Mouse (Mus musculus) regulatory T cell (primary cell): ENCODE measurements around the gene Cabp4.

Source experiments
- in situ Hi-C: fragments of 300-600 bp; cut with MboI, MseI; formaldehyde crosslinking; loops from one replicate; pipeline ENCODE4 v1.15.1; 2025; ENCODE audit warnings: high pct_unique_total_duplicates

The Cabp4 gene

GRCm38 (mm10) chr19:4143759-4144268 lies at the start of gene Cabp4:
Cabp4 (minus strand) TSS chr19:4144033.
- in situ Hi-C loops: no loop called here

DNA sequence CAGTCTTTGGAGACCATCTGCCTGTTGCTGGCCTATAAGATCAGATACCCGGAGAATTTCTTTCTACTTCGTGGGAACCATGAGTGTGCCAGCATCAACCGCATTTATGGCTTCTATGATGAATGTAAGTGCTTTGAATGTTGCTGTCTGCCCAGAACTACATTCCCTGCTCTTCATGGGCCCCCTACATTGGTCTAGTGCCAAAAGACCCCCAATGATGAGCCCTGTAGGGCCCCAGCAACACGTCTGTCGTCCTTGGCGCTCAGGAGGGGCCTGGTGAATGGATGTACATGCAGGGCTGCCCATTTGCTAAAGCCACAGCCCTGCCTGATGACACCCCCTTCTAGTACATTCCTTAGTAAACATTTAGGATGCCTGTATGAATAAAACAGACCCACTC lies 49.3 kb upstream of the Cabp4 start:
- in situ Hi-C loops: loop anchor here (5.0 to 10.0 kb wide), 2 partner anchors 76 to 1602 kb away; no protein-coding TSS in a partner anchor

DNA sequence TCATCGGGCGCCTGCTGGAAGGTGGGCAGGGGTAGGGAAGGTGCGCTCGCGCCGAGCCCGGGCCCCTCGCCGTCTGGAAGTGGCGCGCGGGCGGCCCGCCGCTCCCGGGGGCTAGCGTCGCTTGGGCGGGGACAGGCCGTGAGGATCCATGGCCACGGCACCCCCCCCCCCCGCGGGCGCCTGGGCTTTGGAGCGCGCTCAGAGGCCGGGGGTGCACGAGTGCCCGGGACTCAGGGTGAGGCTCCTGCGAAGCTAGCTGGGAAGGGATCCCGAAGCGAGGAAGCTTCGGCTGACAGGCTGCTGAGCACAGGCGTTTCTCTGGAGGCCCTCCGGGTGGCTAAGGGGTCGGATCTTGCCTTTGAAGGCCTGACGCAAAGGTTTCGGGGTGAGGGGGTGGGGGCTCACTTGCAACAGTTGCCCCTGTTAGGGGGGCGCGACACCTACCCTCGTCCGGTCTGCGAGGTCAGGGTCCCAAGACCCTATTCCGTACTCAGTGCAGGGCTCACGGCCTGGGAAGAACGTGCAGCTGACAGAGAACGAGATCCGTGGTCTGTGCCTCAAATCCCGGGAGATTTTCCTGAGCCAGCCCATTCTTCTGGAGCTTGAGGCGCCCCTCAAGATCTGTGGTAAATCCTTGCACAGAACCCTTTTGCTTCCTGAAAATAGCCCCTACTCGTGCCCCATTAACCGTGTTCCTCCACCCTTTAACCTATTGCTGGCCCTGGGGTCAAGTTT lies 48.6 kb upstream of the Cabp4 start:
- in situ Hi-C loops: loop anchor here (5.0 to 10.0 kb wide), 2 partner anchors 75 to 1602 kb away; no protein-coding TSS in a partner anchor

GRCm38 (mm10) chr19:4191528-4192250 lies 47.9 kb upstream of the Cabp4 start, which contains the start of gene Ppp1ca:
Ppp1ca (plus strand) TSS chr19:4192065.
- in situ Hi-C loops: loop anchor here (5.0 to 10.0 kb wide), 2 partner anchors 74 to 1603 kb away; no protein-coding TSS in a partner anchor

- in situ Hi-C loops: loop anchor here (5.0 to 10.0 kb wide), 2 partner anchors 74 to 1604 kb away; no protein-coding TSS in a partner anchor
Measured at GRCm38 (mm10) chr19:4190831-4191334, 47.0 kb upstream of the Cabp4 start, which contains the start of gene Tbc1d10c. Tbc1d10c (minus strand) TSS chr19:4191284.

DNA sequence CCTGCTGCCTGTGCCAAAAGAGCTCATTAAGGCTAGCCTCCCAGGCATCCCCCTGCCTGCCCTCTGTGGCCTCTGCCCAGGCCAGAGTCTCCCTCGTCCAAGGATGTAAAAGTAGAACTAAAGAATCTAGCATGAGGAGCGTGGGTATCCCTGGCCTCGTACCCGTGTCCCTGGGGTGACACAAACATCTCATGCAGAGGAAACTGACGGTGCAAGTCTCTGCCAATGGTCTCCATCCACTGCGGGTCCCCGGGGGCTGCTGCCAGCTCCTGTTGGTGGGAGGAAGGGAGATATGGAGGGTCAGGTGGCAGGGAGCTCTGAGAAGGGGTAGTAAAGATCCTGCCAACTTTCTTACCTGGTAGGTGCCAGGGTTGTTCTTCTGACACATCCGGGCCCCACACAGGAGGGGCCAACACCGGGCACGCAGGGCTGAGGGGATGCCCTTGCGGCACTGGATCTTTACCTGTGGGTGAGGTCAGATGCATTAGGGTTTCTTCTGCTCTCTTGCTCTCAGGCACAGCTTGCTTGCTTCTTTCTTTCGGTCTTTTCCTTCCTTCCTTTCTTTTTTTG lies 45.3 kb upstream of the Cabp4 start:
- in situ Hi-C loops: no loop called here

- in situ Hi-C loops: no loop called here
Measured at GRCm38 (mm10) chr19:4187303-4187702, 43.5 kb upstream of the Cabp4 start.

DNA sequence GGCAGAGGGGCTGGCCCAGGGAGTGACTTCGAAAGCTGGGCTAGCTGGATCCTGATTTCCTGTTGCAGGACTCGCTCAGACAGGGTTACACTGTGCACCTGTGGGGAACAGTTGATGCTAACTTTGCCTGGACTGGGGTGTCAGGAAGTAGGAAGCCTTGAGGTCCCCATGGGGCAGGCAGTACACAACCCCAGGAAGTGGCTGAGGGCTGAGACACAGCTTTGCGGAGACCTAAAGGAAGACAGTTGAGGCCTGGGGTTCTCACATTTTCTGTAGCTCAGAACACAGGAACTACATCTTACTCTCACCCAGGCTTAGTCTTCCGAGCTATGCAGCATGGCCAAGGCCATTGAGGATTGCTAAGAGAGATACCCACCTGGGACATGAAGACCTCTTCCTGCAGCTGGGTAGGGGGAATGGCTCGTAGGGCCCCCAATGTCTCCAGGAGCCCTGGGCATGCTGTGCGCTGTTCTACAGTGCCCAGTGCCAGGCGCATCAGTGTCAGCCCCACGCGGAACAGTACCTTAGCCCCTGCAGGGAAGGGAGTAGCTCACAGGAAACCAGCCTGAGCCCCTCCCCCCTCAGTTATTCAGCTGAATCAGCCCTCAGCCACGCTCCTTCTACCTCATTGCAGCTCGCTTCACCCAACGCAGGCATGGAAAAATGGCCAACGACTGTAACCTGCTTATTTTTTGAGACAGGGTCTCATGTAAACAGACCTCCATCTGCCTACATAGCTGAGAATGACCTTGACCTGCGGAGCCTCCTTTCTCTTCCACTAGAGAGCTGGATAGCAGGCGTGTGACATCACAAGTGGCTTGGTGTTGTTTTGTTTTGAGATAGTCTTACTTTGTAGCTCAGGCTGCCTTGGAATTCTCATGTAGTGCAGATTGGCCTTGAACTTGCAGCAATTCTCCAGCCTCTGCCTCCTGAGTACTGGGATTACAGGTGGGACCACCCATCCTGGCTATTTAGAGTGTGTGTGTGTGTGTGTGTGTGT lies 41.4 kb upstream of the Cabp4 start:
- in situ Hi-C loops: no loop called here

GRCm38 (mm10) chr19:4183689-4184088 lies 39.9 kb upstream of the Cabp4 start:
- in situ Hi-C loops: no loop called here

GRCm38 (mm10) chr19:4181892-4182291 lies 38.1 kb upstream of the Cabp4 start:
- in situ Hi-C loops: no loop called here

DNA sequence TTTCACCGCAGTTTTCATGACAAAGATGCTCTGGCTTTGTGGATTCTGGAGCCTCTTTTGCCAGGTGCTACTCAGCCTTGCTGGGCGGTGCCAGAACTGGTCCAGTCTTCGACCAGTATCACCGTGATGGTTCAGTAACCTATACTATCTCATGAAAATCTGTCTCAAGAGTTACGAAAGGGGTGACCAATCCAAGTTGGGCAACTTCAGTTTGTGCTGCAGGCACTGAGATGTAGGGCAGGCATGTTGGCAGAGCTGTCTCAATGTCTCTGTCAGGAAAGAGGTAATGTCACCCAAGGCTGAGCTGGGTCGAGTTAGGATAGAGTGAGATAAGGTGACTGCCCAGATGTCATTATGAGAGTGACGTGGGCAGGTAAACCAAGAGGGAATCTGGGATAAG lies 36.6 kb upstream of the Cabp4 start:
- in situ Hi-C loops: no loop called here

DNA sequence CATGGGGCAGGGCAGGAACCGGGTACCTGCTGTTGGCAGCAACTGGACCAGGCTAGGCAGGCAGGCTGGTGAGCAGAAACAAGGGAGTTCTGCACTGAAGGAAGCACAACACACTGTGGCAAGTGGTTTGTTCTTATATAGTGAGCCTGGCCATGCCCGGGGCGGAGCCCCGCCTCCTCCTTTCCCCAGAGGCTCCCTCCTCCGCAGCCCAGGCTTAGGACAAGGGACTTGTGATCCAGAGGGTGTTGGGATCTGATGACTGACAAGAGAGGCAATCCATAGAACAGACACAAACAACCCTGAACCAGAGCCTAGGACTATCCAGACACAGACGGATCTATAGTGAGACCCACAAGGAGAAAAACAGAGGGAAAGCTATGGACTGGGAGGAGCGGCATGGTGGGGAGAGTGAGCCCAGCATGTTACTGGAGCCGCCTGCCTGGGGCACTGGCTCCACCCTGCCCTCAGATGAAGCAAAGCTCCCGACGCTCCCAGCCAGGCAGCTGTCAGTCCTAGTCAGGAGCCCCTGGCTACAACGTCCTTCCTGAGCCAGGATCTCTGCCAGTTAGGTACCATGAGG lies 31.6 kb upstream of the Cabp4 start, which contains the start of gene Carns1:
TSS of gene Carns1 (minus strand) at position 112 of the 580 bp plus-strand sequence.
- in situ Hi-C loops: loop anchor here (10.0 kb wide), 1 partner anchor 61 kb away; no protein-coding TSS in a partner anchor

DNA sequence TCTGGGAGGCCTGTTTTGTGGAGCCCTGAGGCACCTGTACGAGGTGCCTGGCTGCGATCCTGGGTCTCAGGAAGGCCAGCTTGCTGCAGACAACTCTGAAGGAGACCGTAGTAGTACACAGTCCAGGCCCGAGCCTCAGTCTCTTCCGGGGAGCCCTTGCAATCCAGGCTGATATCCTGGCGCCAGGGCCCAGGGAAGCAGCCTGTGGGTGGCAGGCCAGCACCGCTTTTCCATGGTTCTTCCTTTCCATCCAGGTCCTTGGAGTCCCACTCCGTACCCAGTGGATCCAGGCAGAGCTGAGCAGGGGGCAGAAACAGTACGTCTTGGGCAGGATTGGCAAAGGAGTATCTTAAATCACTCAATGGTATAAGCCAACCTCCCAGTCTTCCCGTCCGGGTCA lies 29.1 kb upstream of the Cabp4 start:
- in situ Hi-C loops: loop anchor here (10.0 kb wide), 1 partner anchor 58 kb away; no protein-coding TSS in a partner anchor

- in situ Hi-C loops: loop anchor here (10.0 kb wide), 1 partner anchor 57 kb away; no protein-coding TSS in a partner anchor
Measured at GRCm38 (mm10) chr19:4171393-4172290, 27.8 kb upstream of the Cabp4 start.

- in situ Hi-C loops: loop anchor here (10.0 kb wide), 1 partner anchor 56 kb away; no protein-coding TSS in a partner anchor
Measured at GRCm38 (mm10) chr19:4170723-4171392, 27.0 kb upstream of the Cabp4 start.

DNA sequence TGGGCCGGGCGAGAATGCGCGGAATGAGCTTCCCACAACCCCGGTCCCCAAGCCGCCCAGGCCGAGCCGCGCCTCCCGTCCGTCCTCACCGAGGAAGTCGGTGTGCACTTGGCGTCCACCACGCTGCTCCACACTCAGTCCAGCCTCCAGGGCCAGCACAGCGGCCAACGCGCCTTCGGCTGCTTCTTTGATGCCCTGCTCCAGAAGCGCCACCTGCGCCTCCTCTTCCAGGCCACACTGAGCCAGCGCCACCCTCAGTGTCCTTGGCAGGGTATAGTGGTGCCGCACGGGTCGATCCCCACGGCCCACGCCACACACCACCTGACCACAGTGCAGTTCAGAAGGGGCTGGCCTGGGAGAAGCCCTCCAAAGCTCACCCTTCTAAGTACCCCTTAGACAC lies 26.0 kb upstream of the Cabp4 start:
- in situ Hi-C loops: loop anchor here (10.0 kb wide), 1 partner anchor 55 kb away; no protein-coding TSS in a partner anchor

GRCm38 (mm10) chr19:4169378-4169784 lies 25.5 kb upstream of the Cabp4 start:
- in situ Hi-C loops: no loop called here
